Mouse (Mus musculus) kidney, adult 9 months (tissue): ENCODE measurements around the gene Zkscan5.
"Not testable (repeated sequence)": the region's sequence is repeated elsewhere in the genome, so short reads cannot be mapped to it uniquely, and the experiment has no call there.

ENCODE experiments used
- DNase-seq: peaks from one replicate; pipeline ENCODE4 v3.0.0; 2022

Zkscan5 gene

GRCm38 (mm10) chr5:145214679-145215078, 10.3 kb downstream of the Zkscan5 start:
- DNase-seq: peak; percentile 38

- no peak for DNase-seq
These were observed 13.4 kb downstream of the Zkscan5 start for GRCm38 (mm10) chr5:145217746-145218145.

GRCm38 (mm10) chr5:145218206-145218605, 13.8 kb downstream of the Zkscan5 start:
- DNase-seq: peak; percentile 69

- no peak for DNase-seq
These were observed 14.3 kb downstream of the Zkscan5 start for GRCm38 (mm10) chr5:145218671-145219070.

- peak; percentile 84 for DNase-seq
These were observed 15.6 kb downstream of the Zkscan5 start for GRCm38 (mm10) chr5:145219981-145220380.

GRCm38 (mm10) chr5:145222840-145223239, 18.5 kb downstream of the Zkscan5 start:
- DNase-seq: no peak

GRCm38 (mm10) chr5:145223395-145223794, 19.0 kb downstream of the Zkscan5 start:
- DNase-seq: no peak

GRCm38 (mm10) chr5:145226453-145226852, 22.1 kb downstream of the Zkscan5 start:
- peak; percentile 31 for DNase-seq

GRCm38 (mm10) chr5:145229283-145229682, 24.9 kb downstream of the Zkscan5 start:
- DNase-seq: not testable (repeated sequence)

GRCm38 (mm10) chr5:145230641-145231040, 26.3 kb downstream of the Zkscan5 start:
- peak; percentile 50 for DNase-seq

- peak; percentile 98 for DNase-seq
These were observed 27.1 kb downstream of the Zkscan5 start, which contains the start of gene Zfp655 for GRCm38 (mm10) chr5:145231367-145231871. Zfp655 (plus strand) TSS chr5:145231715.

- DNase-seq: no peak
These were observed 27.6 kb downstream of the Zkscan5 start for GRCm38 (mm10) chr5:145231893-145232411.

GRCm38 (mm10) chr5:145234636-145235035, 30.3 kb downstream of the Zkscan5 start:
- peak; percentile 51 for DNase-seq

- no peak for DNase-seq
These were observed 45.2 kb downstream of the Zkscan5 start for GRCm38 (mm10) chr5:145249520-145249919.
